Mouse (Mus musculus): ENCODE data around the gene Cxcl14. TPM values are rescaled to one million over a fixed set of nuclear protein-coding genes. Genes with fewer than 3 reads are reported as not detected.

Gene Cxcl14
- polyA plus RNA-seq, 1 experiment from 2014 or later, result 20.8 TPM

GRCm38 (mm10) chr13:56330603-56331455 lies 34.5 kb upstream of the Cxcl14 start:
- H3K4me1 ChIP-seq (ENCODE audit: control insufficient read depth, insufficient read depth, low read length), result no peaks in the 10 kb centered on the region
- no peak overlapping the region for H3K27ac ChIP-seq (ENCODE audit: low read depth, low read length)
- no peaks in the 10 kb centered on the region for H3K9me3 ChIP-seq (ENCODE audit: control insufficient read depth, low read length)
- H3K27me3 ChIP-seq (ENCODE audit: control insufficient read depth, insufficient read depth, low read length), result no peaks in the 10 kb centered on the region
- no peak overlapping the region for H3K4me3 ChIP-seq (ENCODE audit: low read length)
- H3K36me3 ChIP-seq (ENCODE audit: control insufficient read depth, insufficient read depth, low read length), result no peaks in the 10 kb centered on the region
- 67% methylated on average over 10 of the region's 10 CpGs for whole genome bisulfite sequencing
- H3K9ac ChIP-seq (ENCODE audit: low read depth, low read length), result no peak overlapping the region
- H3K4me2 ChIP-seq (replicated peaks; ENCODE audit: low read depth, low read length), result no peak overlapping the region
- no peak for ATAC-seq (ENCODE audit: low FRiP score, low TSS enrichment)

- Histone ChIP-seq H3K4me2 (replicated peaks; ENCODE audit: low read depth, low read length) (no peak overlapping the region), H3K4me1 (ENCODE audit: control insufficient read depth, insufficient read depth, low read length) (no peaks in the 10 kb centered on the region), H3K9ac (ENCODE audit: low read depth, low read length) (no peak overlapping the region), H3K9me3 (ENCODE audit: control insufficient read depth, low read length) (no peaks in the 10 kb centered on the region), H3K27me3 (ENCODE audit: control insufficient read depth, insufficient read depth, low read length) (no peaks in the 10 kb centered on the region), H3K27ac (ENCODE audit: low read depth, low read length) (no peak overlapping the region), H3K4me3 (ENCODE audit: low read length) (no peak overlapping the region), H3K36me3 (ENCODE audit: control insufficient read depth, insufficient read depth, low read length) (no peaks in the 10 kb centered on the region)
- ATAC-seq (ENCODE audit: low FRiP score, low TSS enrichment), result no peak
- WGBS, result 63% methylated on average over 6 of the region's 6 CpGs
Observed at GRCm38 (mm10) chr13:56329769-56330168, 33.4 kb upstream of the Cxcl14 start.

DNA sequence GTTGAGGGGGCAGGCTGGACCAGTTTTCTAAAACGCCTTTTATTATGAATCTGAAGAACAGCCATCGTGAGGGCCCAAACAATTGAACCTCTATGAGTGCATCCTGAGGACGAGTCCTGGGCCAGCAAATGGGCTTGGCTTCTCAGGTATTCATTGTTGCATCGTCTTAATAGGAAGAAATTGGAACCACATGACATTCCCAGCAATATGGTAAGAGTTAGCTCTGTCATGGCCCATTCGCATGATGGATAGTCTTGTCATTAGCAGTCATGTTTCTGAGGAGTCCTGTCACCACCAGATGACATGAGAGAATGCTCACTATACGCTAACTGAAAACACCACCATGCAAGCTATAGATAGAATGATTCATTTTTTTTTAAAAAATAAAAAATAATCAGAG lies 32.8 kb upstream of the Cxcl14 start:
- H3K27me3 ChIP-seq (ENCODE audit: control insufficient read depth, insufficient read depth, low read length), result no peaks in the 10 kb centered on the region
- ATAC-seq (ENCODE audit: low FRiP score, low TSS enrichment), result no peak
- no peaks in the 10 kb centered on the region for H3K36me3 ChIP-seq (ENCODE audit: control insufficient read depth, insufficient read depth, low read length)
- H3K4me1 ChIP-seq (ENCODE audit: control insufficient read depth, insufficient read depth, low read length), result no peaks in the 10 kb centered on the region
- H3K27ac ChIP-seq (ENCODE audit: low read depth, low read length), result no peak overlapping the region
- no peak overlapping the region for H3K4me2 ChIP-seq (replicated peaks; ENCODE audit: low read depth, low read length)
- no peaks in the 10 kb centered on the region for H3K9me3 ChIP-seq (ENCODE audit: control insufficient read depth, low read length)
- H3K4me3 ChIP-seq (ENCODE audit: low read length), result no peak overlapping the region
- 84% methylated on average over 6 of the region's 6 CpGs for WGBS
- no peak overlapping the region for H3K9ac ChIP-seq (ENCODE audit: low read depth, low read length)

GRCm38 (mm10) chr13:56327779-56328178 lies 31.4 kb upstream of the Cxcl14 start:
- H3K9ac ChIP-seq (ENCODE audit: low read depth, low read length), result no peak overlapping the region

DNA sequence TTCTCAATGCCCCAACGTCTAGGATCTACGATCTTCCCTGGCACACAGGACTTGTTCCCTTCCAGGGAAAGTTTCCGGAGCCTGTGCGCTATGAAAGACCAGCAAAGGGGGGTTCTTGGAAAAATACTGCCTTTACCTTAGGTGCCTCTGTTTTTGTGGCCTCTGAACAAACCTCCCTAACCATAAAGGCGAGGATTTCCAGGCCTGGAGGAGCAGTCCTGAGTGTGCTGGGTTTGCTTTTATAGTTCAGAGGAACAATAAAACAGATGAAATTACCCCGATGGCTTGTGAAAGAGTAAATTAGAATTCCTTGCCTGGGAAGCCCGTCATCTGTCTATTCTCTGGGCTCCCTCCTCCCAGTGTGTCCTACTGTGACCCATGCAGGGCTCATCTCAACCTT lies 25.3 kb upstream of the Cxcl14 start:
- Histone ChIP-seq H3K27ac (ENCODE audit: low read depth, low read length) (no peak overlapping the region), H3K9ac (ENCODE audit: low read depth, low read length) (no peak overlapping the region)
- 39% methylated on average over 7 of the region's 7 CpGs for WGBS

More at GRCm38 (mm10) chr13:56327779-56328178, 31.4 kb upstream of the Cxcl14 start:
- Histone ChIP-seq H3K9me3 (ENCODE audit: control insufficient read depth, low read length) (no peaks in the 10 kb centered on the region), H3K27me3 (ENCODE audit: control insufficient read depth, insufficient read depth, low read length) (no peaks in the 10 kb centered on the region), H3K4me1 (ENCODE audit: control insufficient read depth, insufficient read depth, low read length) (no peaks in the 10 kb centered on the region), H3K4me2 (replicated peaks; ENCODE audit: low read depth, low read length) (no peak overlapping the region), H3K27ac (ENCODE audit: low read depth, low read length) (no peak overlapping the region), H3K36me3 (ENCODE audit: control insufficient read depth, insufficient read depth, low read length) (no peaks in the 10 kb centered on the region), H3K4me3 (ENCODE audit: low read length) (no peak overlapping the region)
- 14% methylated on average over 6 of the region's 6 CpGs for WGBS
- ATAC-seq (ENCODE audit: low FRiP score, low TSS enrichment), result peak; percentile 68; the same call in 1 of the 2 replicates

GRCm38 (mm10) chr13:56316930-56317329 lies 20.6 kb upstream of the Cxcl14 start:
- Histone ChIP-seq H3K36me3 (ENCODE audit: control insufficient read depth, insufficient read depth, low read length) (no peaks in the 10 kb centered on the region), H3K27me3 (ENCODE audit: control insufficient read depth, insufficient read depth, low read length) (no peaks in the 10 kb centered on the region), H3K27ac (ENCODE audit: low read depth, low read length) (no peak overlapping the region), H3K4me1 (ENCODE audit: control insufficient read depth, insufficient read depth, low read length) (no peaks in the 10 kb centered on the region), H3K4me2 (replicated peaks; ENCODE audit: low read depth, low read length) (no peak overlapping the region), H3K9ac (ENCODE audit: low read depth, low read length) (no peak overlapping the region), H3K9me3 (ENCODE audit: control insufficient read depth, low read length) (no peaks in the 10 kb centered on the region), H3K4me3 (ENCODE audit: low read length) (no peak overlapping the region)
- WGBS, result 79% methylated on average over 4 of the region's 4 CpGs
- ATAC-seq (ENCODE audit: low FRiP score, low TSS enrichment), result no peak

More for the DNA sequence above, 25.3 kb upstream of the Cxcl14 start:
- no peak overlapping the region for H3K4me2 ChIP-seq (replicated peaks; ENCODE audit: low read depth, low read length)
- no peaks in the 10 kb centered on the region for H3K27me3 ChIP-seq (ENCODE audit: control insufficient read depth, insufficient read depth, low read length)
- no peak overlapping the region for H3K4me3 ChIP-seq (ENCODE audit: low read length)
- no peaks in the 10 kb centered on the region for H3K4me1 ChIP-seq (ENCODE audit: control insufficient read depth, insufficient read depth, low read length)
- no peaks in the 10 kb centered on the region for H3K36me3 ChIP-seq (ENCODE audit: control insufficient read depth, insufficient read depth, low read length)
- ATAC-seq (ENCODE audit: low FRiP score, low TSS enrichment), result no peak
- H3K9me3 ChIP-seq (ENCODE audit: control insufficient read depth, low read length), result no peaks in the 10 kb centered on the region

GRCm38 (mm10) chr13:56315201-56315600 lies 18.9 kb upstream of the Cxcl14 start:
- no peak overlapping the region for H3K9ac ChIP-seq (ENCODE audit: low read depth, low read length)
- H3K4me1 ChIP-seq (ENCODE audit: control insufficient read depth, insufficient read depth, low read length), result no peaks in the 10 kb centered on the region
- no peaks in the 10 kb centered on the region for H3K27me3 ChIP-seq (ENCODE audit: control insufficient read depth, insufficient read depth, low read length)
- peaks cover 3% of the 10 kb centered on the region; the same call in 1 of the 2 replicates for H3K9me3 ChIP-seq (ENCODE audit: control insufficient read depth, low read length)
- H3K36me3 ChIP-seq (ENCODE audit: control insufficient read depth, insufficient read depth, low read length), result no peaks in the 10 kb centered on the region
- no peak overlapping the region for H3K4me3 ChIP-seq (ENCODE audit: low read length)
- 35% methylated on average over 3 of the region's 3 CpGs for WGBS
- no peak overlapping the region for H3K27ac ChIP-seq (ENCODE audit: low read depth, low read length)
- no peak for ATAC-seq (ENCODE audit: low FRiP score, low TSS enrichment)
- H3K4me2 ChIP-seq (replicated peaks; ENCODE audit: low read depth, low read length), result no peak overlapping the region

DNA sequence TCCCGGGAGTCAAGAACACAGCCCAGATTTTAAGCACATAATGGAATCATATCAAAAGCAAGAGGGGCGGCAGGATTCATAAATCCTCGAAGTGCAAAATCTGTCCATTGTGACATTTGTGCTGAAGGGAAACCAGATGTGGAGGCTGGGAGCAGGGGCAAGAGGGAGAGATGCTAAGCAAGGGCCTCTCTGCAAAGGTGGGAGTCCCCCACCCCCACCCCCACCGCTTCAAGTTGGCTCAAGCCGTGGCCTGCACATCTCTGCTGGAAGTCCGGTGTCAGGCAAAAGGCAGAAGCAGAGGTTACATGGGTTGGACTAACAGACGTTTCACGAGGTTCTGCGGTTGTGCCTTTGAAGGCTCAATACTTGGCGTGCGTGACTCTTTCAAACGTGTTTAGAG lies 8.7 kb upstream of the Cxcl14 start:
- Histone ChIP-seq H3K9ac (ENCODE audit: low read depth, low read length) (no peak overlapping the region), H3K9me3 (ENCODE audit: control insufficient read depth, low read length) (peaks cover under 1% of the 10 kb centered on the region; the same call in 1 of the 2 replicates), H3K4me3 (ENCODE audit: low read length) (no peak overlapping the region), H3K27me3 (ENCODE audit: control insufficient read depth, insufficient read depth, low read length) (no peaks in the 10 kb centered on the region), H3K27ac (ENCODE audit: low read depth, low read length) (no peak overlapping the region), H3K4me2 (replicated peaks; ENCODE audit: low read depth, low read length) (no peak overlapping the region), H3K4me1 (ENCODE audit: control insufficient read depth, insufficient read depth, low read length) (0 out of 2 replicates have a peak, but pooled peaks cover 5% of the 10 kb centered on the region), H3K36me3 (ENCODE audit: control insufficient read depth, insufficient read depth, low read length) (no peaks in the 10 kb centered on the region)
- ATAC-seq (ENCODE audit: low FRiP score, low TSS enrichment), result no peak
- 53% methylated on average over 12 of the region's 12 CpGs for WGBS

DNA sequence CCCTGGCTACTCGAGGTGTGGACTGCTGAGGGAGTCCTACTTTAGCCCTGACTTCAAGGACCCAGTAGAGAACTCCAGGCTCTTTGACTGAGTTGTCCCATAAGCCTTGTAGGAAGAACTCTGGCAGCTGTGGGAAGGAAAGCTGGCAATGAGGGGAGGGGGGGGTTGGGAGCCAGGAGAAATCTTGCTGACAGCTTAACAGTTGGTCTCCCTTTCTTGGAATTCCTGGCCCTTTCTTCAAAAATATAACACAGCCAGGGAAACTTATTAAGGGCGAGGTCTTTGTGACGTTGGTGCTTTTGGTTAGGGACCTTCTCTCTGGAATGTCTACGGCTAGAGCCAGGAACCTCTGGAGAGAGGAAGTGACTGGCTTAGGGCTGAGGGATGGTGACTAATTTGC lies 8.1 kb upstream of the Cxcl14 start:
- 53% methylated on average over 4 of the region's 4 CpGs for WGBS
- no peak overlapping the region for H3K4me3 ChIP-seq (ENCODE audit: low read length)
- no peaks in the 10 kb centered on the region for H3K27me3 ChIP-seq (ENCODE audit: control insufficient read depth, insufficient read depth, low read length)
- 0 out of 2 replicates have a peak, but pooled peaks cover 5% of the 10 kb centered on the region for H3K4me1 ChIP-seq (ENCODE audit: control insufficient read depth, insufficient read depth, low read length)
- no peak overlapping the region for H3K27ac ChIP-seq (ENCODE audit: low read depth, low read length)
- H3K9ac ChIP-seq (ENCODE audit: low read depth, low read length), result no peak overlapping the region
- ATAC-seq (ENCODE audit: low FRiP score, low TSS enrichment), result no peak
- 0 out of 2 replicates have a peak, but pooled peaks cover 2% of the 10 kb centered on the region for H3K9me3 ChIP-seq (ENCODE audit: control insufficient read depth, low read length)
- H3K36me3 ChIP-seq (ENCODE audit: control insufficient read depth, insufficient read depth, low read length), result no peaks in the 10 kb centered on the region
- H3K4me2 ChIP-seq (replicated peaks; ENCODE audit: low read depth, low read length), result no peak overlapping the region
